Mouse (Mus musculus): ENCODE measurements around the gene Cep295.

DNA sequence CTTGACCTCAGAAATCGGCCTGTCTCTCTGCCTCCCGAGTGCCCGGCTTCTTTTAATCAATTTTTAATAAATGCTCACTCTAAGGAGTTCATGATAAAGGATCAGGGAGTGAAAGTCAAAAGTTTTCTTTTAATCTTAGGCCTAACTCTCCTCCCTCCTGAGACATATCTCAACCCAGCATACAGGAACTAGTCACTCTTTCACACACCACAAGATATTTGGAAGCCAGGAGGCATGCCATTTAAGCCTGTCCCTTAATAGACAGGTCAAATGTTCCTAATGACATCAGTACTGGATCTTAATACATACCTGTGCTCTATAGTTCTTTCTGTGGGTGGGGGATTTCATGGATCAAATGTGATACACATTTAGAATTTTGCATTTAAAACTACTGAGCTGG, 79.2 kb downstream of the Cep295 start:
- TF ChIP-seq POLR2A (IDR thresholded peaks at IDR 0.05; ENCODE audit: low read depth, low read length) (no peak), CTCF (IDR thresholded peaks at IDR 0.05; ENCODE audit: extremely low read depth, insufficient read depth, insufficient read length, insufficient replicate concordance) (no peak)
